Mouse (Mus musculus) cerebellum, adult 11 months (tissue): Measurements from ENCODE around the gene Smim8.

Experiments used
- DNase-seq: peaks from one replicate; pipeline ENCODE4 v3.0.0; 2022

The Smim8 gene

GRCm38 (mm10) chr4:34719421-34719820 is 58.8 kb downstream of the Smim8 start:
- DNase-seq, result no peak
